Mouse (Mus musculus) adrenal gland, adult 8-10 months (tissue): Measurements from ENCODE around the gene Rab43. TPM values are rescaled to one million over a fixed set of nuclear protein-coding genes. Genes with fewer than 3 reads are reported as not detected.

Experiments
- DNase-seq: peaks from one replicate; pipeline ENCODE4 v3.0.0; 2022
- total RNA-seq, 4 experiments: library from RNA; stranded (reverse); gene quantifications; 2 replicates each; pipeline ENCODE4 v1.2.4; 2022

Rab43 gene
- 10 to 100 TPM; 34.0 to 40.1 (median 36.5) TPM for total RNA-seq

GRCm38 (mm10) chr6:87811675-87812338 lies at the start of gene Rab43:
Gene Rab43, minus strand, starts transcription at chr6:87812164.
- DNase-seq, result peak; percentile 91

DNA sequence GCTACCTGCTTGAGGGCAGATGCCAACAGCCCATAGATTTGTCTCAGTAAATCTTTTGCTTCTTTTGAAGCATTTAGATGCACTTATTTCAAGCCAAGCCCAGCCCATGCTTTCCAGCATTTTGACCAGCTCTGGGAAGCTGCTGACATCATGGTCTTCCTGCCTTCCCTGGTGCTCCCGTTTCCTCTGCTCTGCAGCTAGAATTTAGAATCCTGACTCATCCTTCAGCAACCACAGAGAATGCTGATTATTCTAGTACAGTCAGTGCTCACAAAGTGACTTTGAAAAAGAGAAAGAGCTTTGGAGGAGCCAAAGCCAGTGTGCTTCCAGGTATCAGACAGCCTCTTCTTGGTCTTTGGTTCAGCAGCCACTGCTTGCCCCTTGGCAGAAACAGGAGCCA lies 45.1 kb upstream of the Rab43 start:
- DNase-seq, result no peak

GRCm38 (mm10) chr6:87853446-87853845 lies 41.5 kb upstream of the Rab43 start:
- DNase-seq, result no peak

GRCm38 (mm10) chr6:87851871-87852270 lies 39.9 kb upstream of the Rab43 start:
- no peak for DNase-seq

DNA sequence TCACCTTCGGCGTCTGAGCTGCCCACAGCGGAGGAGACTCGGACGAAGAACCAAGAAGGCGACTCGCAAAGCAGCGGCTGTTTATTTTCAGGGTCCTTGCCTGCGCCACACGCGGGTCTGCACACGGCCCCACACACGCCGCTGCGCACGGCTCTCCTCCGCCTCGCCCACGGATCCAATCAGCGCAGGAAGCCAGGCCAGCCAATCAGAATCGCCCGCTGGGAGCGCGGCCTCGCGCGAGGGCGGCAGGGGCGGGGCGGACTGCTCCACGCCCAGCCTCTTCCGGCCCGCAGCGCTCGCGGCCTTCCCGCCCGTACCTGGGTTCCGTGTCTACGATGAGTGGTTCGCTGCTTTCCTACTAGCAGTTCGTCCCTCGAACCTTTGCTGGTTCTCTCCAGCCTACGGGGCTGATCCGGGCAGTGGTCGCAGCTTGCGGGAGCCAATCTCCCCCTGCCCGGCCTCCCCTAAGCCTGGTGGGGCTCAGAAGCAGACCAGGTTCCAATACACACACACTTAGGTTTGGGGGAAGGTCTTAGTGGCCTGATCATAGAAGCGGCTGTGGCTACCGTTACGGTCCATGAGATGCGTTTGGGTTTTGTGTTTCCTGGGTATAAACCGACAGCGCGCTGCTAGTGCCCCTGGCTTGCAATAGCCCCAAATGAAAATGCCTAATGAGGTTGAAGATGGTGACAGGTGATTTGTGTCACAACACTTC lies 39.1 kb upstream of the Rab43 start, which contains the start of gene Cnbp:
Gene Cnbp, minus strand, starts transcription at position 207 of the 715 bp plus-strand sequence.
- DNase-seq, result peak; percentile 94

DNA sequence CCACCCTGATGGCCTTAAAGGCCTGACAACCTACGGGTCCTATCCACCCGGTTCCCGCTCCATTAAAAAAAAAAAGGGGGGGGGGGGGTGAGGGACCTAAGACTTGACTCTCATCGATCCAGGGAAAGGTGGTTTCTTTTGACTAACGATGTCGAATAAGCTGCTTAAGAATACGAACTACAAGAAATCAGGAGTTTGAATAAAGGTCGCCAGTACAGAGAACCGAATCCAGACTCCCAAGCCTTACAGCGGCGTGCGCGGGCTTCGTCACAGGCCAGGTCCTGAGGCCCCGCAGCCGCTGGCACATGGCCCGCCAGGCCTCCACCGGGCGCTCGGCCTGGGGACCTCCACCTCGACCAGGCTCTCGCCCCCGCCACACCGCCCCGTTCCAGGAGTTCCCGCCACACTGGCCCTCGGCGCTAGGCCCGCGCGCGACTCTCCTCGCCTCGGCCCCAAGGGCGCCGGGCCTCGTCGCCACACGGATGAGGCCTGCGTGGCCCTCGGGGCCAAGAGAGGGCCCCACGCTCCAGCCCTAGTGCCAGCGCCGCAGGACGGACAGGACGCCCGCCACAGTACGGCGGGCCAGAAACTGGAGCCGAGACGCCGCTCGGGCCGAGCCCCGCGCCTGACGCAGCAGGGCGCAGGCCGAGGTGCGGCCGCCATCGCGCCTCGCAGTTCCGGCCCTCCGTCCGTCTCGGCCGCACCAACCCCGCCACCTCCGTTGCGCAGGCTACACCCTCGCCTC lies 38.4 kb upstream of the Rab43 start:
- DNase-seq, result no peak

DNA sequence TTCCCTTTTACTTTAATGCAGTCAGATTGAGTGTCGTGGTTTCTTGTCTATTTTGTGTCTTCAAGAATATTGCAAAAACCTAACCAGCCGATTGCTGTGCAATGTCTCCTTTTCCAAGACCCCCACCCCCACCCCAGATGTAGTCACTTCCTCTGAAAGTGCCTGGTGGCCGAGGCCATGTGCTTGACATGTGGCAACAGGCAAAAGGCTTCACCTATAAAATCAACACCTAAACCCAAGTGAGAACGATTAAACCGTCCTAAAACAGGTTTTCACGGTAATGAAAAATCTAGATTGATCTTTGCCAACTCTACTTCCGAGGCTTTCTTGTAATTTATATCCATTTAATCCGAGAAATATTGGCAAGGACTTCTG lies 37.8 kb upstream of the Rab43 start:
- no peak for DNase-seq

DNA sequence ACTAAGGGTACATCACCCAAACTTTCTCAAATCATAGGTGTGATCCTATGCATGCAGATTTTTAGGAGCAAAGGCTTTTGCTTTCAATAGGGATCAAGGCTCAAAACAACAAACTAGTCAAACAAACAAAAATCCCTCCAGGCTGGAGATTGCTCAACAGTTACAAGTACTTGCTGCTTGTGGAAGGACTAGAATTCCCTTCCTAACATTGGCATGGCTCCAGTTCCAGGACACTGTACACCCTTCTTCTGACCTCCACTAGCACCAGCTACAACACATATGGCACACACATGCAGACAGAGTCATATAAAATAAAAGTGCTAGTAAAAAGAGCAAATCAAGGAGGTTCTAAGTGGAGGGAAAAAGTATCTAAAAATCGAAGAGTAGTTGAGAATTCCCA lies 34.8 kb upstream of the Rab43 start:
- no peak for DNase-seq

GRCm38 (mm10) chr6:87845031-87845695 lies 33.2 kb upstream of the Rab43 start:
- no peak for DNase-seq

- no peak for DNase-seq
These were observed 30.3 kb upstream of the Rab43 start for GRCm38 (mm10) chr6:87842254-87842653.

DNA sequence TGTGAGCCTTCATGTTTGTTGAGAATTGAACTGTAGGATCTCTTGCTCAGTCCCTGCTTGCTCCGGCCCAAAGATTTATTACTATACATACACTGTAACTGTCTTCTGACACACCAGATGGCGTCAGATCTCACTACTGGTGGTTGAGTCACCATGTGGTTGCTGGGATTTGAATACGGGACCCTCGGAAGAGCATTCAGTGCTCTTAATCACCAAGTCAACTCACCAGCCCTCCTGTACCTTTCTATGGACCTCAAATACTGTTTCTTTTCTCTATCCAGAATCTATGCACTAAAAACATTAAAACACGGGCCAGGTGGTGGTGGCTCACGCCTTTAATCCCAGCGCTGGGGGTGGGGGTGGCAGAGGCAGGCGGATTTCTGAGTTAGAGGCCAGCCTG lies 29.7 kb upstream of the Rab43 start:
- DNase-seq, result no peak

DNA sequence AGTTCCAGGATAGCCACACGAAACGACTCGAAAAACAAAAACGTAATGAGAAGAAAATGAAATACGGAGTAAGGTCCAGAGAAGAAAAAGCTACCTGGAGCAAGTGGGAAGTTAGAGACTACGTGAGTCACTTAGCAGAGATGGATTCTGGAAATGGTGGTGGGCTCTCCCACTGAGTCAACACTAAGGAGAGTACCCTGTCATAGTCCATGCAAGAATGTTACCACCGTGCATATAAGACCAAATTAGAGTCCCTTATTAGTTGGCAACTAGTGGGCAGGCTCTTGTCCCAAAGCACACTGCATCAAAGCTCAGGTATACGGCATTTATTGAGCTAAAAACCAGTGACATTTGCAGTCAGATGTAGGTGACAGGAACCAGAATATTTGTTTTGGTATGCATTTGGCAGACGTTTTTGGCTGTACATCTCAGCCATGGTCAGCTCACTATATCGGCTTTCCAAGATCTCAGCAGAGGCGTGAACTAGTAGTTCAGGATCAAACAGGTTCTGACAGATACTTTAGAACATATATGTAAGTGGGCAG lies 27.9 kb upstream of the Rab43 start:
- DNase-seq, result no peak

- DNase-seq, result peak; percentile 97
These were observed 26.7 kb upstream of the Rab43 start, which contains the start of gene Isy1 for GRCm38 (mm10) chr6:87838551-87839197. Gene Isy1, minus strand, starts transcription at chr6:87838798.

DNA sequence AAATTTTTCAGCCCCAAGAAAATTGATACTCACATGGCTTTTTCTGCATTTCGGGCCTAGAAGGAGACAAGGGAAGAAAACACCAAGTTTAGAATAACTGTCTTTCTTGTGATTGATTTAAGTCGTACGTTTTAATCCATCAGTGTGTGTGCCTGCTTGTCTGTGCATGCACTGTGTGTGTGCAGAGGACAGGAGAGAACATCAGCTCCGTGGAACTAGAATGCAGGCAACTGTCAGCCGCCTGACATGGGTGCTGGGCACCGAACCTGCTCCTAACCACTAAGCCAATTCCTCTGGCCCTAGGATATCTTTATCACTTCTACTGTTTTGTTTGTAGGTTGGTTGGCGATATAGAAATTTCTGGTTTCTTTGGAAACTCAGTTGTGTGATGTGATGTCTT lies 23.7 kb upstream of the Rab43 start, which contains the start of gene Gm45140:
Gene Gm45140, minus strand, starts transcription at position 101 of the 400 bp plus-strand sequence.
- DNase-seq, result no peak

DNA sequence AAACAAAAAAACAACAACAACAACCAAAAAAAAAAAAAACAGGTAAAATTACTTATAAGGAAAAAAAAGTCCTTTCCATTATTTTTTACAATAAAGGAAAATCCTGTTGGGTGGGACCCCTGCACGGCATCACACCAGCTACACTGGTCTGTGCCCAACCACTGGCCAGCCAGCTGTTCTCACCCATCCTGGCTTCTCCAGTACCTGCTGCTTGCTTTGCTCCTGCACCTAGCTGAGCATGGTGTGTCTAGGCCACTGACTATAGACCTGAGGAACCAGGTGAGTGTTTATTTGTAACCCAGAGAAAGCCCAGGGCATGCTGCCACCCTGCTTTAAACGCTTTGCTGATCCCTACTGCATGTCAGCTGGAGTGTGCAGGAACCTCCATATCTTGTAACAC lies 8.4 kb upstream of the Rab43 start:
- DNase-seq, result no peak

- no peak for DNase-seq
These were observed 2.5 kb upstream of the Rab43 start for GRCm38 (mm10) chr6:87814486-87814885.

- no peak for DNase-seq
These were observed 692 bp upstream of the Rab43 start for GRCm38 (mm10) chr6:87812656-87813055.

DNA sequence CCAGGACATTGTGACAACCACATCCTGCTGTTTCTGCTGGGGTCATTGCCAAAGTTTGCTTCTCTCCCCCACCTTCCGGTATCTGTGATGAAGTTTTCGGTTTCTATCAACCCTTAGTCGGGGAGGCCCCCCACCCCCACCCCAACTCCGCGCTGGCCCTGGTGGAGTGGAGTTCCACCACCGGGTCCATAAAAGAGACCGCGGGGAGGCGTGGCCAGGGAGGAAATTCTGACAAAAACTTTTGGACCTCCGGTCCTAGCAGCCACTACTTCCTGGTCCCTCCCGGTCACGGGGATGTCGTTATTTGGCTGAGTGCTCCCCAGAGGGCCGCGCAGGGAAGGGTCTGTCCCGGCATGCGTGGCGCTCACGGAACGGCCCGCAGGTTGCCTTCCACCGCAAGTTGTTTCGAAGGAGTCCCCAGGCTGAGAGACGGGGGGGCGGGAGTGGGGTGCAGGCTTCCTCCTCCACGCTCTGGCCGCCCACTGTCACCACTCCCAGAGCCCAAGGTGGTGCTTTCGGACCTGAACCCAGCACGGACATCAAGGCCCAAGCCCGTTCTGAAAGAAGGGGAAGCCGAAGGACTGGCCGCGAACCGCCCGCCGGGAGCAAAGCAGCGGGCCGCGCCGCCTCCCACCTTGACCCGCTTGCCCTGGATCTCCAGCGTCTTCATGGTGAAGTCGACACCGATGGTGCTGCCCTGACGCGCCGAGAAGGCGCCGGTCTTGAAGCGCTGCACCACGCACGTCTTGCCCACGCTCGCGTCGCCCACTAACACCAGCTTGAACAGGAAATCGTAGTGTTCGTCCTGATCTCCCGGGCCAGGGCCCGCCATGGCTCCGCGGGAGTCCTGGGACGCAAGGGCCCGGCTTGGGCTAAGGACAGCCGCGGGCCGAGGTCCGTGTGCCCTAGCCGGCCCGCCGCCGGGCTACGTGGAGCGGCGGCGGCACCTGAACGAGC lies 973 bp downstream of the Rab43 start:
- peak; percentile 70 for DNase-seq

DNA sequence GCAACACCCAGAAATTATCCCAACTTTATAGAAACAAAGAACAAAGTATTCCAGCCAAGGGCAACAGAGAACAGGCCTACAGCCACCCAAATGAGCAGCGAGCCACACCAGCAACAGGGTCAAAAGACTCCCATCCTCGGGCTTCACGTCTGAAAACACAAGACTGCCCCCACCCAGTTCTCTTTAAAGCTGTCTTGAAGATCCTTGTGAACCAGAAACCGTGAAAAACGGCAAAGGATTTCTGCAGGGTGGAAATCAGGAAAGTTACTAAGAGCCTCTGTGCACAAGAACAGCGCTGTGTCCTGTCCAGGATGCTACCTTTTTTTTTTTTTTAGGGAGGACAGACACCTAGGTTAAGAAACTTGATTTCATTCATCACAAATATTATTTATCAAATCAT lies 1.7 kb downstream of the Rab43 start:
- no peak for DNase-seq

DNA sequence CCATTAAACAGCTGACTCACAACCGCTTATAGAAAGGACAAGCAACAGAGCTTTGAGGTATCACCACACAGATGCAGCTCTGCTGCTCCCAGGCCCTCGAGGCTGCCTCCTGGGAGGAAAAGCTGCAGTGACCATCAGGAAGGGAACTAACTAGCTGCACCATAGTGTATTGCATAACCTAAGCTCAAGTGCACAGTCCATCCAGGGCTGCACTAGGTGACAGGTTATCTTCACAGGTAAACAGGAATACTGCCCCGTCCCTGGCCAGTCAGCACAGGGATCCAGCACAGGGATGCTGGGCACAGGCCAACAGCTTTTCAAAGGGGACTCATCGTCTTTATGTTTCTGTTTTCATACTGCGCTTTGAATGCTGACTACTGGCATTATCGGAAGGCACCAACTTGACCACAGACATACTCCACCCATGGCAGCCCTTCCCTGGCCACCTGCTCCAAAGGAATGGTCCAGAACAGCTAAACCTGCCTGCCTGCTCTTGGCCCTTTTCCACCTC lies 2.3 kb downstream of the Rab43 start:
- no peak for DNase-seq
